Mouse (Mus musculus): Measurements from ENCODE around the gene Cstl1. TPM values are rescaled to one million over a fixed set of nuclear protein-coding genes. Genes with fewer than 3 reads are reported as not detected.

Gene Cstl1
- not detected for polyA plus RNA-seq (2015; fragmentation: Illumina TruSeq; extraction: RNeasy Lipid Tissue Mini Kit (QIAGEN cat#74804); ENCODE audit: low read depth, low replicate concordance)

DNA sequence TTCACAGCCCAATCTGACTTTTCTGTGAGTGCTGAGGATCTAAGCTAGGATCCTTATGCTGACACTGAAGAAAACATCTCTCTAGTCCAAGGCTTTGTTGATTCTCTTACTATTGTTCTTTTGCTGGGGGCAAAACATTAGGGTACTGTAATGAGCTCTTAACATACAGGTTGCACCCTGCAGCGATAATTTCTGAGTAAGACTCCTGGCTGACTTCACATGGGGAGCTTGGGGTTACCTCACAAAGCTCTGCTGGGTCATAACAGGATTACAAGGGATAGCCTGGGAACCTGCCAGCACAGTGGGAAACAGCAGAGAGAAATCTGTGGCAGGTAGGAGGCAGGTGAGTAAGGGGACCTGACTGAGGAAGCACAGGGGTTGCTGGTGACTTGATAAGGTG lies at the start of gene Cstl1:
TSS of gene Cstl1 (plus strand) at position 301 of the 400 bp plus-strand sequence.

DNA sequence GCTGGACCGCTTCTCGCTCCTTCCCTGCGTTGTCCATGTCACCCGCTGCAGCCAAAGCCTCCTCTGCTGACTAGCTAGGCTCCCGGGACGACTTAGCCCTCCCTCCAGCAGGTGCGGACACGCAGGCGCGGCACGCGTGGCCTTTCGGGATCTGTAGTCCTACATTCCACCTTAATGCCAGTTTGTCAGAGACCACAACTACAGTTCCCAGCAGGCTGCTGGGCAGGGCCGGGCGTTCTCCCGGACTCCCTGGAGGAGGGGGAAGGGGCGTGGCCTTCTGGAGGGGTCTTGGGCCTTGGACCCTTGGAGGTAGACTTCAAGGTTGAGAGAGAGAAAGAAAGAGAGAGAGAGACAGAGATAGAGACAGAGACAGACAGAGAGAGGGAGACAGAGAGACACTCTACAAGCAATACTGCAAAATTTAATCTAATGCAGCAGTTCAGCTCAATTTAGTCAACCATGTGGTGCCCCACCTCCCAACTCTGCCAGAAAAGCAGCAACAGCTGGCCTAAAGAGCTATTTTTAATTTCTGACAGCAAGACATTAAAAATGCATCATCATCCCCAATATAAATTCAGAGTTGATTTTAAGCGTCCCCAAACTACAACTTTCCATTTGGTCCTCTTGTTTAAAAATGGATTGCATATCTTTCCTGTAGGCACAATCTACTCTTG lies 17.7 kb upstream of the Cstl1 start, which contains the start of gene Napb:
TSS of gene Napb (minus strand) at position 141 of the 674 bp plus-strand sequence.

GRCm38 (mm10) chr2:148771397-148771796 lies 21.2 kb downstream of the Cstl1 start, which contains the start of gene Cst11:
Gene Cst11, minus strand, starts transcription at chr2:148771497.

DNA sequence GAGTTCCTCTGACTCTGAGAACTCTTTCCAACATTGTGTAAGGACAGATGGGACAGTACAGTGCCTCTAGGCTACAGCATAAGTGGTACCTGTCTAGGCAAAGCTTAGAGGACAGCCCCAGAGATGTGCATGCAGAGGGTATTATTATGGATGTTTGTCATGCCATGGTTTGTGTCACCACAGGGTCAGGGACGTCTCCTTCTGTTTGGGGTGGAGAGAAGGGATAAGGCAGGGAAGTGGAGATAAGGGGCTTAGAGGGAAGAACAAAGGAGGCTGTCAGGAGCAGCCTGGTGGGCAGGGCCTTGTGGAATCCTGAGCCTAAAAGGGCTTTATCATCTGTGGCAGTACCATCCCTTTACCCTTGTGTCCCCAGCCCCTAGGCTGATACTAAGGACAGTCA lies 31.6 kb downstream of the Cstl1 start, which contains the start of gene 8030411F24Rik:
TSS of gene 8030411F24Rik (plus strand) at position 301 of the 400 bp plus-strand sequence.

DNA sequence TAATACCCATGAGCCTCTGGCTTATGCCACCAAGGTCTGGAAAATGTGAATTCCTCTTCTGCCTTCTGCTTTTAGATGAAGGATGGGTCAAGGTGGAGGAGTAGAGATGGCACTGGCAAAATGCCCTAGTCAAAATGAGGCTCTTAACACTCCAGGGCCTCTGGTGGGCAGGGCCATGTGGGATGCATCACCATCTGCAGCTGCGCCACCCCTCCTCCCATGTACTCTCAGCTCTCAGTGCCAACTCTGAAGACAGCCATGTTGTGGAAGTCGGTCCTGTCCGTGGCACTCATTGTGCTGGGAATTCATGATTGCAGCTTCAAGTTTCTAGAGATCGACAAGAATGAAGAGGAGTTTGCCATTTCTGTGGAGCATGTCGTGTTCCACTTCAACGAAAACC lies 39.0 kb downstream of the Cstl1 start, which contains the start of gene Cst12:
TSS of gene Cst12 (plus strand) at position 220 of the 400 bp plus-strand sequence.

GRCm38 (mm10) chr2:148798485-148798884 lies 48.3 kb downstream of the Cstl1 start, which contains the start of gene Cst8:
Gene Cst8, plus strand, starts transcription at chr2:148798785.

Other genes starting within 250 kb of the Cstl1 start
- gene Nxt1, start 77.8 kb upstream of the Cstl1 start, polyA plus RNA-seq (2015; fragmentation: Illumina TruSeq; extraction: RNeasy Lipid Tissue Mini Kit (QIAGEN cat#74804); ENCODE audit: low read depth, low replicate concordance): 18.9 TPM
- 28.2 TPM for gene Gzf1, start 69.3 kb upstream of the Cstl1 start, polyA plus RNA-seq (2015; fragmentation: Illumina TruSeq; extraction: RNeasy Lipid Tissue Mini Kit (QIAGEN cat#74804); ENCODE audit: low read depth, low replicate concordance)
- 321 TPM for gene Napb, start 17.9 kb upstream of the Cstl1 start, polyA plus RNA-seq (2015; fragmentation: Illumina TruSeq; extraction: RNeasy Lipid Tissue Mini Kit (QIAGEN cat#74804); ENCODE audit: low read depth, low replicate concordance)
- gene Cst11, start 21.1 kb downstream of the Cstl1 start, polyA plus RNA-seq (2015; fragmentation: Illumina TruSeq; extraction: RNeasy Lipid Tissue Mini Kit (QIAGEN cat#74804); ENCODE audit: low read depth, low replicate concordance): not detected
- not detected for gene 8030411F24Rik, start 31.7 kb downstream of the Cstl1 start, polyA plus RNA-seq (2015; fragmentation: Illumina TruSeq; extraction: RNeasy Lipid Tissue Mini Kit (QIAGEN cat#74804); ENCODE audit: low read depth, low replicate concordance)
- gene Cst12, start 39.0 kb downstream of the Cstl1 start, polyA plus RNA-seq (2015; fragmentation: Illumina TruSeq; extraction: RNeasy Lipid Tissue Mini Kit (QIAGEN cat#74804); ENCODE audit: low read depth, low replicate concordance): not detected
- not detected for gene Cst8, start 48.4 kb downstream of the Cstl1 start, polyA plus RNA-seq (2015; fragmentation: Illumina TruSeq; extraction: RNeasy Lipid Tissue Mini Kit (QIAGEN cat#74804); ENCODE audit: low read depth, low replicate concordance)
- not detected for gene Cst13, start 69.7 kb downstream of the Cstl1 start, polyA plus RNA-seq (2015; fragmentation: Illumina TruSeq; extraction: RNeasy Lipid Tissue Mini Kit (QIAGEN cat#74804); ENCODE audit: low read depth, low replicate concordance)
- gene Cst9, start 84.8 kb downstream of the Cstl1 start, polyA plus RNA-seq (2015; fragmentation: Illumina TruSeq; extraction: RNeasy Lipid Tissue Mini Kit (QIAGEN cat#74804); ENCODE audit: low read depth, low replicate concordance): not detected
- not detected for gene 9230104L09Rik, start 114.7 kb downstream of the Cstl1 start, polyA plus RNA-seq (2015; fragmentation: Illumina TruSeq; extraction: RNeasy Lipid Tissue Mini Kit (QIAGEN cat#74804); ENCODE audit: low read depth, low replicate concordance)
- gene Cst3, start 125.3 kb downstream of the Cstl1 start, polyA plus RNA-seq (2015; fragmentation: Illumina TruSeq; extraction: RNeasy Lipid Tissue Mini Kit (QIAGEN cat#74804); ENCODE audit: low read depth, low replicate concordance): 3,491 TPM